Mouse (Mus musculus) adrenal gland, postnatal 36 days (tissue): Measurements from ENCODE around the gene Ctsc. TPM values are rescaled to one million over a fixed set of nuclear protein-coding genes. Genes with fewer than 3 reads are reported as not detected.

Source experiments
- DNase-seq, 2 experiments: peaks; one replicate each; pipeline ENCODE4 v3.0.0; 2021; ENCODE audit warnings: mixed read lengths in 1 of 2
- total RNA-seq, 2 experiments: library from RNA; stranded (reverse); gene quantifications; 2 replicates each; pipeline ENCODE4 v1.2.3; 2021

Gene Ctsc
- total RNA-seq, 2 experiments from 2014 or later = 18.2 to 32.3 TPM

DNA sequence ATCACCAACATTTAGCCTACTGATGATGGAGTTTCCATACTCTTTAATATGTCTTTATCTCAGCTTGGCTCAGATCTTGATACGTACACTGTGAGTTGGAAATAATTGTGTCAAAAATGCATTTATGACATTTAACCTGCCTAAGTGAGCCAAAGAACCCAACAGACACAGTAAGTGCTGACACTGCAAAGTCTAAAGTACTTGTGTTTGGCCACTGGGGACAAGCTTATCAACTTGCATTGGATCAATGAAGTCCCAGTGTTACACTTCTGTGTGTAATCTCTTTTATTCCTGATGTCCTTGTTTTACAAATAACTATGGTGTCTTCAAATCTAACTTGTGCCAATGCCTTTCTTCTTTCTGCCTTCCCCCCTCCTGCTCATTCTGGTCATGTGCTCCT, 18.1 kb downstream of the Ctsc start:
- no peak for DNase-seq

GRCm38 (mm10) chr7:88296932-88297331, 19.0 kb downstream of the Ctsc start:
- DNase-seq = no peak

DNA sequence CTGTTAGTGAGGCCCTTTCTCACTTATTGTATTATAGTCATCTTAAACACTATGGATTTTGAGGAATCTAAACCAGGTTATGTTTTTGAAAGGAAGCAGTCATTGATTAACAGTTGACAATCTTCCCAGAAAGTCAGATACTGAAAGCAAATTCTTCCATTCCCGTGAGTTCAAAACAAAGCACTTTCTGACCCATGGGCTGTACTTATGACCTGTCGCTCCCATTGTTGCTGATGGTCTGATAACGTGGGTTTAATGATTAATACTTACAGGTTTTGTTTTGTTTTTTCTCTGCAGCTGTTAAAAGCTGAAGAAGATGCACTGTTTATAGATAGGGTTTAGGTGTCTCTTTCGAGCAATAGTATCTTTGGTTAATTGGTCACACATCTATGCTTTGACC, 27.9 kb downstream of the Ctsc start:
- no peak for DNase-seq

DNA sequence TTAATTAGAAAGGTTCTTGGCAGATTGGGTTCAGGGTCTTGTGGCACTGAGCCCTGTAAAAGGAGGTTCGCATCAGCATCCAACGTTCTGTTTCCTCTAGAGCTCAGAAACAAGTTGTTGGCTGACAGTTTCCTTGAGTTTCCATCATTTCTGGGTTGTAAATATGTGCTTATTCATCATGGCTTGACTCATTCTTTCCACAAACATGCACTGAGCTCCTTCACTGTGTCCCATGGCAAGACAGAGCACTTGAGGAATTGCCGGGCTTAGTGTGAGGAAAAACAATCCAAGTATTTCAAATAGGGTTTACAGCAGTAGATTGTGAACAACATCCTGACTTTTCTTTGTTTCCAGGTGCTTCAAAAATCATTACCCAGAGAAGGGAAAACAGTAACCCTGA, 28.8 kb downstream of the Ctsc start:
- DNase-seq = no peak

- DNase-seq = no peak
These were observed 32.7 kb downstream of the Ctsc start for GRCm38 (mm10) chr7:88310398-88311180.

- DNase-seq = no peak
These were observed 38.5 kb downstream of the Ctsc start for GRCm38 (mm10) chr7:88316408-88316807.

- DNase-seq = no peak
These were observed 40.6 kb downstream of the Ctsc start for GRCm38 (mm10) chr7:88318474-88318873.

GRCm38 (mm10) chr7:88318904-88319303, 41.0 kb downstream of the Ctsc start:
- DNase-seq = no peak

- DNase-seq = no peak
These were observed 41.7 kb downstream of the Ctsc start for GRCm38 (mm10) chr7:88319414-88320140.

DNA sequence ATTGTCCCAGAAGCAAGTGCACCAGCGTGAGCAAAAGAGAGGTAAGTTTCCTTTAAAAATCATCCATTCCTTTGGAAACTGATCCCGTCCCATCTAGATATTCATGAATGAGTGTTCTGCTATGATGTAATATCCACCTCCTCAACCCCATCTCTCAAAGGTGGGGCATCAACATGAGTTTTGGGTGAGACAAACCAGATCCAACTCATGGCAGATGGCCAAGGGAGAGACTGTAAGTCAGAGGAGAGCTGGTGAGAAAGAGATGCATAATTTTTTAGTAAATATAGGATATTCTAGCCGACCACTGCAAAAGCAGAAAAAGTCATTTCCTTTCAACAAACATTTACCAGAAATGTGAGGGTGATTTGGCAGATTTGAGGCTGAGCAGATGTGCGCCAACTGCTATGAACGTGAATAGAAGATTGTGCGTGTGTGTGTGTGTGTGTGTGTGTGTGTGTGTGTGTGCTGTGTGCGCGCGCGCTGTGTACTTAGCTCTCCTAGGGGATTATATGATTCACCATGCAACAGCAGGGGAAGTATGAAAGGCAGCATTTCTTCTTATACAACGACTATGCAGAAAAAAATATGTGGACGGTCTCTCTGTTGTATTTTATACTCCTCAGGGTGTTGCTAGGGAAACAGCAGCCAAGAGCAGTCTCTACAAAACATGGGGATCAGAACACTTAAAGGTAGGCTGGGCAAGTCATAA, 42.9 kb downstream of the Ctsc start:
- DNase-seq = no peak

DNA sequence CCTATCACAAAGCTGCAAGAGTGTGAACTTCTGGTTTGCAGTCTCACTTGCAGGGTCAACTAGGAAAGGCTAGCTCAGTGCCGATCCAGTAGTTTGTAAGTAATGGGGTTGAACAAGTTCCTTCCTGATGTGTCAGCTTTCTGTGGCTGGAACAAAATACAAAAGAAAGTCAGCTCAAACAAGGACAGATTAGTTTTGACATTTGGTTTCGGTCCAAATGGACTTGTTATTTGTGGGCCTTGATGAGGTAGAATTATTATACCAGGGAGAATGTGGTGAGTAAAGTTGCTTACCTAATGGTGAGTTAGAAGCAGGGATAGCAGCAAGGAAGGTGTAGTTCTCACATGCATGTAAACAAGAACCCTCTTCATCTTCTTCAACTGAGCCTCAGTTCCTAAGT, 44.5 kb downstream of the Ctsc start:
- DNase-seq = no peak

DNA sequence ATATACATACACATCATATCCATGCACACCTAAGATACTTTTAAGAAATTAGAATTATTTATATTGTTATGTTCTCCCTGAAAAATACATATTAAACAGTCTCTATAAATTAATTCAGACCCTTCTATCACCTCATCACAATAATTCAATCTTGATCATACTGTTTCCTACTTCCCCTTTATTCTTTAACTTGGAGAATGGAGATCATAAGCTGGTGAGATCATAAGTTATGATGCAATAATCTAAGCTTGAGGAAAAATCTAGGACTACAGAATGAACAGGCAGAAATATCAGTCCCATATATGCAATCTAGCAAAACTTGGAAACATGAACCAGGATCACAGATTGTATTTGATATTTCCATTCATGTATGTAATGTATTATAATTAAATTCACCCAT, 49.6 kb downstream of the Ctsc start:
- DNase-seq = no peak

- DNase-seq = peak; percentile 5 to 11
These were observed 65.9 kb downstream of the Ctsc start for GRCm38 (mm10) chr7:88343828-88344227.

DNA sequence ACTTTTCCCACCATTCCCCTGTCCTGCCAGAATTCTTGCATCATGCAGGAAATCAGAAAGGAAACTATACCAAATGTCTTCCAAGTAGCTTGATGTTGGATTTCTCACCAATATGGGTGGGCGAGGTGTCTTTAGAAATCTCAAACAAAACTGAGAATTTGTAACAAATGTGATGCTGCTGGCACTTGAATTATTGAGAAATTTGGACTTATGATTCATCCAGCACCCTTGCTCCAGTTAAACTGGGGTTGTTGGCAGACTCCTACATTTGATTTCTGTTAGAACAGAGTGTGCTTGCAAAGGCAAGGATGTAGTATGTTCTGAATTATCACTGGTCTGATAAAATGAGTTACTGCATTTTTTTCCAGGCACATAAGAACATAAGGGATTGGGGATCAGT, 68.2 kb downstream of the Ctsc start:
- no peak for DNase-seq

DNA sequence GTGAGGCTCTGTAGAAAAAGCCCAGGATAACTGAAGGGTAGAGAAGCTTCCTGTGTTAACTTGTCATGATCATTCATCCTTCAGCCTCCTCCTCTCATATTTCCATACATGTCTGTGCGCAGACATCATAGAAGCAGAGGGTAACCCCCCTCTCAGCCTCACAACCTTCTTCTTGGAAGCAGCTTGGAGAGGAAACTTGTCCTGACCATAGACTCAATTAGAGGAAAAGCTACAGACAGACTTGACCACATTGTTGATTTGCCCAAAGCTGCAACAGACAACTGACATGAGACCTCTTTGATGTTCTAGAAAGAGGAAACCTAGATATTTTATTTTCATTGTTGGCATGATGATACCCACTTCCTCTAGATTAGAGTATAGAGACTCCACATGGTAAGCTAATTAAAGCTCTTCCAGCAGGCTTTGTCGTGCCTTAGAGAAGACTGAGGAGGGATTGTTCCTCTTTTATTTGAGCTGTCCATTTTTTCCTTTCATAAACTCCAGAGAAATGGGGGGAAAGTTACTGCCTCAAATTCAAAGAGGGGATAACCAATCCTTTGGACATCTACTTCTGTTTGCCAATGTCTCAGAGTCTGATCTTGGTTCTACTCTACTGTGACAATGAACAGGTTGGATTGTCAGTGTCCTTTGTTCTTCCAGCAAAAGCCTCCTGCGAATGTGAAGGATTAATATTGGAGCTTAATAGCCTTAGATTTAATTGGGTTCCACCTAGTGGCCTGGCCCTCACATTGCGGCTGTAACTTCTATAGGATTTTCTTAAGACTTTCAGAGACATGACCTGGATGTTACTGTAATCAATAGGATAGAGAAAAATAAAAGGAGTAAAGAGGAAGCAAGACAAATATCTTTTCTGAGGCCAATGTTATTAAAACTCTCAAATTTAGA, 79.2 kb downstream of the Ctsc start:
- peak; percentile 7 to 23 for DNase-seq

DNA sequence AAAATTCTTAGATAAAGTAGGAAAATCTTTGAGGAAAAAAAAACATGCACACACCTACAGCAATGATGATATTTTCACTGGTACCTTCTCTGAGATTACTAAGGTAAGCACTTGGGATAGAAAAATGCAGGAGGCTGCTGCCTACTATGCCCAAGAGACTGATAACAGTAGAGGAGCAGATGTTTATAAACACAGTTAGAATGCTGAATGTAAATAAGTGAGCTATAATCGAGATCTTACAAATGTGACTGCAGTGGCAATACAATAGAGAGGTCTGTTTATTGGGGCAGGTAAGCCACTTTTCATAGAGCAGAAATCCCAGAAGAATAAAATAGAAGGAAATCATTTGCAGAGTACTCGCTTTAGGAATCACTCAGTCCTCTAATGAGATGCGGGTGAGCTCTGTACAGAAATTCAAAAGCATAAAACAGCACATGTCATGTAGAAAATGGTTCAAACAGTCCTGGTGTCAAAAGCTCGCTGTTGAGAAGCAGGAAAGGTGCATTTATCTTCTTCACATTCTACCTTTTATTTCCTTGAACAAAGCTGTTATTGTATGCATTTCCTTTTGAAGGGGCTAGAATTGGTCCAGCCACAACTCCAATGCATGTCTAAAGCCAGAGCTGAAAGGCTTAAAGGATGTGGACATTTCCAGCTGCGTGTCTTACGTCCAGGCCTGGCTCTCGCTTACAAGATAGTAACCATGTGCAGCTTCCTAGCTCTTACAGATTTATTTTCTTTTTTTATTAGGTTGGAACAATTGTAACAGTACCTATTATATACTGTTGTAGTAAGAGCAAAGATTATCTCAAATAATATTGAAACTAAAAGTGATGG, 80.4 kb downstream of the Ctsc start:
- no peak for DNase-seq

Other genes with a start within 250 kb of the Ctsc start
- gene Rab38, start 152.2 kb downstream of the Ctsc start, total RNA-seq = under 1 TPM; 0.40 to 0.56 TPM